Mouse (Mus musculus) forebrain, embryonic 14.5 days (tissue): ENCODE results near the gene Gsg1l. TPM values are rescaled to one million over a fixed set of nuclear protein-coding genes. Genes with fewer than 3 reads are reported as not detected.

ENCODE experiments used
- ATAC-seq: fragments of 200-750 bp; cut with Nextera tagmentation; 2 replicates; pipeline ENCODE4 v1.8.0; 2017; ENCODE audit warnings: mild to moderate bottlenecking, moderate library complexity
- DNase-seq: peaks from one replicate; pipeline ENCODE4 v3.0.0-alpha.2; 2015; ENCODE audit warnings: low spot score
- H3K27ac ChIP-seq: fragments of 300-500 bp; sonication (generic); 2 replicates; pipeline ENCODE4 v1.5.1; 2014; ENCODE audit warnings: low read depth, mild to moderate bottlenecking, control low read depth, low read length, moderate library complexity
- H3K27me3 ChIP-seq: fragments of 300-500 bp; sonication (generic); replicated peaks from 2 replicates; pipeline ENCODE4 v1.6.1; 2014; ENCODE audit warnings: low read length, control low read depth, mixed read lengths; ENCODE audit not compliant: control insufficient read depth, insufficient read depth
- H3K36me3 ChIP-seq: fragments of 300-500 bp; sonication (generic); 2 replicates; pipeline ENCODE4 v1.6.1; 2014; ENCODE audit warnings: low read length, control low read depth; ENCODE audit not compliant: control insufficient read depth, insufficient read depth
- H3K4me1 ChIP-seq: fragments of 300-500 bp; sonication (generic); 2 replicates; pipeline ENCODE4 v1.6.1; 2014; ENCODE audit warnings: antibody characterized with exemption, low read length, control low read depth; ENCODE audit not compliant: control insufficient read depth, insufficient read depth
- H3K4me2 ChIP-seq: fragments of 300-500 bp; sonication (generic); 2 replicates; pipeline ENCODE4 v1.6.1; 2014; ENCODE audit warnings: mild to moderate bottlenecking, control low read depth, low read length
- H3K4me3 ChIP-seq: fragments of 300-500 bp; sonication (generic); 2 replicates; pipeline ENCODE4 v1.5.1; 2014; ENCODE audit warnings: low read depth, low read length, control low read depth
- H3K9ac ChIP-seq: fragments of 300-500 bp; sonication (generic); 2 replicates; pipeline ENCODE4 v1.6.1; 2014; ENCODE audit warnings: mild to moderate bottlenecking, low read length, control low read depth, moderate library complexity
- H3K9me3 ChIP-seq: fragments of 300-500 bp; sonication (generic); replicated peaks from 2 replicates; pipeline ENCODE4 v1.6.1; 2016; ENCODE audit warnings: low read length, control low read depth, mixed read lengths; ENCODE audit not compliant: control insufficient read depth
- WGBS: fragments of 180-500 bp; shearing (Covaris S2); extraction: QIAGEN DNeasy Blood & Tissue Kit; methylation state at CpG from one replicate; pipeline ENCODE4 v1.1.7; 2014; 5-methylcytosine and 5-hydroxymethylcytosine counted together
- polyA plus RNA-seq: library from polyadenylated mRNA; unstranded; fragments of >200 nt; fragmentation: Nextera tagmentation; extraction: Ambion mirVana; gene quantifications from 2 replicates; pipeline ENCODE4 v1.2.1, GENCODE M21; 2014

Gene Gsg1l
- polyA plus RNA-seq, 1 experiment from 2014 or later, result 5.0 TPM

DNA sequence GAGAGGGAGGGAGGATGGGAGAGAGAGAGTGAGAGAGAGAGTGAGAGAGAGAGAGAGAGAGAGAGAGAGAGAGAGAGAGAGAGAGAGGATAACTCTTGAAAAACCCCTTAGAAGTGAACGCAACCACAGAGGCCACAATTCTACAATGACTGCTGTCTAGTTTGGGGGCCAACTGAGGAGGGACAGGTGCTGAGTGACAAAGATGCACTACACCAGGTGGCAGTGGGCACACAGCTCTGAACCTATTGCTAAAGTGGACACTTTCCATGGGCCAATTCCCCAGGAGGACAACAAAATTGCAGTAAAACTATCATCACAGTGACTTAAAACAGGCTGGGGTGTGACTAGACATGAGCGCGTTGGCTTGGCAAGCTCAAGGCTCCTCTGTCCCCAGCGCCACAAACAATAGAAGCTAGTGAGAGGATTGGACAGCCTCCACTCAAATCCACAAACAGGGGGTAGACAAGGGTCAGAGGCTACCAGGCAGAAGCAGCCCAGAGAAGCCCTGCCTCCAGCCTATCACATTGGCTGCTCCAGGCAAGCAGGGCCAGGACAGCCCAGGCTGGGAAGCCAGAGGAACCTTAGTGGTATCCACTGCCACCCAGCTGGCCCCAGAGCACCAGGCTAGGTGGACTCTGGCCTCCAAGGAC, 73.9 kb downstream of the Gsg1l start:
- Histone ChIP-seq H3K4me3 (no peak overlapping the region), H3K4me1 (peaks cover 40% of the 10 kb centered on the region), H3K36me3 (no peaks in the 10 kb centered on the region), H3K4me2 (no peak overlapping the region), H3K9me3 (no peaks in the 10 kb centered on the region), H3K27me3 (no peaks in the 10 kb centered on the region), H3K27ac (peak overlapping the region; percentile 66; the same call in 1 of the 2 replicates), H3K9ac (no peak overlapping the region)
- DNase-seq (no peak), ATAC-seq (peak; percentile 19; the same call in 1 of the 2 replicates)
- WGBS, result 72% methylated on average over 4 of the region's 4 CpGs

- Histone ChIP-seq H3K27me3 (0 out of 2 replicates have a peak, but pooled peaks cover 4% of the 10 kb centered on the region), H3K4me2 (no peak overlapping the region), H3K4me3 (no peak overlapping the region), H3K9me3 (no peaks in the 10 kb centered on the region), H3K9ac (no peak overlapping the region), H3K36me3 (no peaks in the 10 kb centered on the region), H3K27ac (no peak overlapping the region), H3K4me1 (peaks cover 32% of the 10 kb centered on the region)
- no peak for ATAC-seq
- 22% methylated on average over 10 of the region's 10 CpGs for whole genome bisulfite sequencing
- DNase-seq, result peak; percentile 68
Observed at GRCm38 (mm10) chr7:126007132-126007910, 74.9 kb downstream of the Gsg1l start.

GRCm38 (mm10) chr7:126005274-126005673, 76.9 kb downstream of the Gsg1l start:
- DNase-seq (peak; percentile 79), ATAC-seq (peak; percentile 44)
- H3K4me2 ChIP-seq, result no peak overlapping the region
- no peak overlapping the region for H3K27ac ChIP-seq
- WGBS, result 6% methylated on average over 5 of the region's 5 CpGs
- no peaks in the 10 kb centered on the region for H3K36me3 ChIP-seq
- H3K9ac ChIP-seq, result no peak overlapping the region
- H3K4me3 ChIP-seq, result no peak overlapping the region
- H3K4me1 ChIP-seq, result peaks cover 22% of the 10 kb centered on the region
- H3K9me3 ChIP-seq, result no peaks in the 10 kb centered on the region
- H3K27me3 ChIP-seq, result peaks cover 4% of the 10 kb centered on the region; the same call in 1 of the 2 replicates

DNA sequence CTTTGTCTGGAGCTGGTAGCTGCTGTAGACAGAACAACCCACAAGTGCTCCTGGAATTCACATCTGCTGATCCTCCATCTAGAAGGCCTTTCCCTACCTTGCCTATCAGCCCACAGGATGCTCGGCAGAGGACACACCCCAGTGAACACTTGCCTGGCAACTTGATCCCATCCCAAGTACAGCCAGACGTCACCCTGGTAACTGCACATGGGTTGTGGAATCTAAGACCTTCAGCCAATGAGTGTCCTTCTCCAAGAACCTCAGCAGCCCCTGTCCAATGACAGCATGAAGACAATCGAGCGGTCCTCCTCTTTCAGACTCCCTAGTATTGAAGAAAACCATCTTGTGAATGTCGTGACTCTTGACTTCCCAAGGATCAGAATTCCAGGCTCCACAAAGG, 80.5 kb downstream of the Gsg1l start:
- Histone ChIP-seq H3K36me3 (no peaks in the 10 kb centered on the region), H3K4me3 (no peak overlapping the region), H3K27ac (no peak overlapping the region), H3K9ac (no peak overlapping the region), H3K4me2 (no peak overlapping the region), H3K9me3 (no peaks in the 10 kb centered on the region), H3K4me1 (0 out of 2 replicates have a peak, but pooled peaks cover 3% of the 10 kb centered on the region), H3K27me3 (peaks cover 4% of the 10 kb centered on the region; the same call in 1 of the 2 replicates)
- no peak for ATAC-seq
- WGBS, result 71% methylated on average over 5 of the region's 5 CpGs
- DNase-seq, result no peak

GRCm38 (mm10) chr7:125999921-126000320, 82.3 kb downstream of the Gsg1l start:
- no peaks in the 10 kb centered on the region for H3K9me3 ChIP-seq
- H3K36me3 ChIP-seq, result no peaks in the 10 kb centered on the region
- H3K4me3 ChIP-seq, result no peak overlapping the region
- no peak for DNase-seq
- H3K4me1 ChIP-seq, result 0 out of 2 replicates have a peak, but pooled peaks cover 3% of the 10 kb centered on the region
- no peak overlapping the region for H3K27ac ChIP-seq
- peaks cover 4% of the 10 kb centered on the region; the same call in 1 of the 2 replicates for H3K27me3 ChIP-seq
- no peak for ATAC-seq
- 94% methylated on average over 3 of the region's 3 CpGs for WGBS
- no peak overlapping the region for H3K4me2 ChIP-seq
- H3K9ac ChIP-seq, result no peak overlapping the region

DNA sequence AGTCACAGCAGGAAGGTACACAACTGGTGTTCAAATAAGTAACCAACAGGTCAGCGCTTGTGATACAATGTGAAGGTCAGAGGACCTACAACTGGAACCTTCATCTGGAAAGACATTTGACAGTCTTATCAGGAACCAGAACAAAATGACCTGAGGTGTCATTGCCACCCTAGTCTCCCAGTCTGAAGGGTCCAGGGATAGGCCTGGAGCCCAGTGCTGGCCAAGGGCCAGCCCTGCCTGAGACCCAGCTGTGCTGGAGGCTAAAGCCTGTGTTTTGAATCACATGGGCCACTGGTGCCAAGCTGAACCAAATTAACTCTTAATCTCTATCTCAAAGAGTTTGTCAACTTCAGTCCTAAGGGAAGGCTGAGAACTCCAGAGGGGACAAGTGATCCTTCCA, 86.1 kb downstream of the Gsg1l start:
- H3K4me3 ChIP-seq, result no peak overlapping the region

GRCm38 (mm10) chr7:125992356-125992891, 89.8 kb downstream of the Gsg1l start:
- ATAC-seq (peak; percentile 44), DNase-seq (peak; percentile 56)
- Histone ChIP-seq H3K36me3 (no peaks in the 10 kb centered on the region), H3K9ac (no peak overlapping the region), H3K27me3 (no peaks in the 10 kb centered on the region), H3K4me3 (no peak overlapping the region), H3K4me1 (0 out of 2 replicates have a peak, but pooled peaks cover 3% of the 10 kb centered on the region), H3K9me3 (no peaks in the 10 kb centered on the region), H3K27ac (0 out of 2 replicates have a peak overlapping the region, but pooled peaks have one; percentile 17), H3K4me2 (no peak overlapping the region)
- 42% methylated on average over 6 of the region's 6 CpGs for WGBS

More for the DNA sequence above, 86.1 kb downstream of the Gsg1l start:
- Histone ChIP-seq H3K27me3 (no peaks in the 10 kb centered on the region), H3K27ac (no peak overlapping the region), H3K36me3 (no peaks in the 10 kb centered on the region), H3K4me2 (no peak overlapping the region), H3K9ac (no peak overlapping the region), H3K9me3 (no peaks in the 10 kb centered on the region), H3K4me1 (0 out of 2 replicates have a peak, but pooled peaks cover 3% of the 10 kb centered on the region)
- DNase-seq (no peak), ATAC-seq (no peak)
- WGBS, result 94% methylated on average over 1 of the region's 1 CpGs

DNA sequence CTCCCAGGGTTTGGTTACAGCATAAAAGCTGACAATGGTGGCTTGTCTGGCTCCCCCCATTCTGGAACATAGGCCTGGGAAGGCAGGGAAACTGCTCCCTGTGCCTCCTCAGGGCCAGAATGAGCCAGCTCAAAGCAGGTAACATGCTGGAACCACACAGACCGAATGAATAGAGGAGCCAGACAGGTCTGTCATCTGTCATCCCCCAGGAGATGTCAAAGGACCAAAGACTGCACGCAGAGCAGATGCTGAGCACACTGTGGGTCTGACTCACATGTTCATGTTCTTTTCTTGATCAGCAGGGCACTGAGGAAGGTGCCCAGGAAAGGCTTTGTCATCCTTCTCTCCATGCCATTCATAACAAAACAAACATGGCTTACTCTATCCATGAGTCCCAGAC, 90.4 kb downstream of the Gsg1l start:
- H3K4me1 ChIP-seq, result 0 out of 2 replicates have a peak, but pooled peaks cover 3% of the 10 kb centered on the region
- no peaks in the 10 kb centered on the region for H3K9me3 ChIP-seq
- H3K27ac ChIP-seq, result 0 out of 2 replicates have a peak overlapping the region, but pooled peaks have one; percentile 15
- H3K36me3 ChIP-seq, result no peaks in the 10 kb centered on the region
- DNase-seq, result no peak
- WGBS, result 48% methylated on average over 2 of the region's 2 CpGs
- no peak overlapping the region for H3K4me3 ChIP-seq
- H3K9ac ChIP-seq, result no peak overlapping the region
- ATAC-seq, result peak; percentile 61
- H3K27me3 ChIP-seq, result no peaks in the 10 kb centered on the region
- H3K4me2 ChIP-seq, result no peak overlapping the region
